Mouse (Mus musculus): ENCODE results near the gene Aspscr1.
"Not testable (repeated sequence)": the region's sequence is repeated elsewhere in the genome, so short reads cannot be mapped to it uniquely, and the experiment has no call there.

The Aspscr1 gene

GRCm38 (mm10) chr11:120641869-120642268, 30.9 kb upstream of the Aspscr1 start:
- no peak for DNase-seq (ENCODE audit: low spot score in 2 of 2)

DNA sequence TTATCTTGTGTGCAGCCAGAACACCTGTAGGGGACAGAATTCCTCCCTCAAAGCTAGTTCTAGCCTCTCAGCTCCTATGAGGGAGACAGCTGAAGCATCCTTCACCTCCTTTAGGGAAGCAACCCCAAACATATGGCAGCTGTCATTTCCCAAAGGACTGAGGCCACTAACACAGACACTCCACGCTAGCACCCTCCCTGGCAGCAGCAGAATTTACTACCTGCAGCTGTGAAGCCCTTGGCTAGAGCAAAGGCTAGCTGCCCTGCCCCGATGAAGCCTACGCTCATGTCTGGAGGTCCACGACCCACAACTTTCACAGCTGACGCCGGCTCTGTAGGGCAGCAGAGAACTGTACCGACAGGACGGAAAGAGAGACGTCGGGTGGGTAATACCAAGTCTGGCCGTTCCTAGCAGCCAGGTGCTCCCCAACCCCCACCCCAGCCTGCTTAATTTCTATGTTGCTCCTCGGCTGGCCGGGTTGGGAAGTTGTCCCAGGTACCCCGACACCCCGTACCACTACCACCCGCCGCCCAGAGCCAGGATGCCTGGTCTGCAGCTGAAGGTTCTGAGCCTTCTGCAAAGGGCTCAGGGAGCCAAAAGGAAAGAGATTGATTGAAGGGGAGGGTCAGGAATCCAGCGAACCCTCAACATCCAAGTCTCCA, 29.7 kb upstream of the Aspscr1 start:
- no peak for DNase-seq (ENCODE audit: low spot score in 2 of 2)

GRCm38 (mm10) chr11:120643601-120643987, 29.2 kb upstream of the Aspscr1 start, which contains the start of gene Pycr1:
Gene Pycr1, minus strand, starts transcription at chr11:120643769.
- DNase-seq (ENCODE audit: low spot score in 2 of 2), result peak; percentile 89 to 91

- peak in 1 of 2 experiments; percentile 5 for DNase-seq (ENCODE audit: low spot score in 2 of 2)
Measured at GRCm38 (mm10) chr11:120647047-120647830, 25.5 kb upstream of the Aspscr1 start.

GRCm38 (mm10) chr11:120648001-120648476, 24.7 kb upstream of the Aspscr1 start, which contains the start of gene Myadml2:
Gene Myadml2, minus strand, starts transcription at chr11:120648158.
- DNase-seq (ENCODE audit: low spot score in 2 of 2), result peak in 1 of 2 experiments; percentile 49

- no peak for DNase-seq (ENCODE audit: low spot score in 2 of 2)
Measured at GRCm38 (mm10) chr11:120651872-120652271, 20.9 kb upstream of the Aspscr1 start.

DNA sequence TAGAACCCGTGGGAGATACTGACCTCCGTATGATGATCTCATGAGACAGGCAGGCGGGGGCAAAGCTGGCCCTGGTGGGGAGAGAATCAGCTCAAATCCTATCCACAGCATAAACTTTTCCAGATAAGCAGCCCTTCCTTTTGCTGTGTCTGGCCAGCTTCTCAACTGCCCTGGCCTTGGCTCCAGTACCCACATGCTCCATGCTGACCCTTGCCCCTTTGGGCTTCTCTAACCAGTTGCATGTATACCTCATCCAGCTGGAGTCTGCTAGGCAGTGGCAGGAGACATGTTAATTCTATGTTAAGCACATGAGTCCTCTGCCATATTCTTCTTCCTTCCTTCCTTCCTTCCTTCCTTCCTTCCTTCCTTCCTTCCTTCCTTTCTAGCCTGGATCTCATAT, 18.0 kb upstream of the Aspscr1 start:
- DNase-seq (ENCODE audit: low spot score in 2 of 2), result no peak

DNA sequence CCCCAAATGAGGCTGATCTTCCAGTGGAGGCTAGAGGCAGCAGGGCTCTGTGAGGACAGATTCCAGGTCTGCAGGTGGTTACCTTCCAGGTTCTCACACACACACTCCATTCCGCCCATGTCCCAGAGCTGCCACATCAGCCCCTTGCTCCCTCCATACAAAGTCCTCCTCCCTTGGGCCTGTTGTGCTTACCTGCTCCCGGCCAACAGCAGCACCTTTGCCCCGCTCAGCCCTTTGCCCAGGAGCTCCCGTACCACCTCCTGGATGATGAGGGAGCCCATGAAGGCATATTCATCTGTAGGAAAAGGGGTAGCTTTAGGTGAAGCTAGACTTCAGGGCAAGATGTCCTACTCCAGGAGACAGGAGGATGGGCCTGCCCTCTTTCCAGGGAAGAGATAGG, 15.5 kb upstream of the Aspscr1 start:
- no peak for DNase-seq (ENCODE audit: low spot score in 2 of 2)

DNA sequence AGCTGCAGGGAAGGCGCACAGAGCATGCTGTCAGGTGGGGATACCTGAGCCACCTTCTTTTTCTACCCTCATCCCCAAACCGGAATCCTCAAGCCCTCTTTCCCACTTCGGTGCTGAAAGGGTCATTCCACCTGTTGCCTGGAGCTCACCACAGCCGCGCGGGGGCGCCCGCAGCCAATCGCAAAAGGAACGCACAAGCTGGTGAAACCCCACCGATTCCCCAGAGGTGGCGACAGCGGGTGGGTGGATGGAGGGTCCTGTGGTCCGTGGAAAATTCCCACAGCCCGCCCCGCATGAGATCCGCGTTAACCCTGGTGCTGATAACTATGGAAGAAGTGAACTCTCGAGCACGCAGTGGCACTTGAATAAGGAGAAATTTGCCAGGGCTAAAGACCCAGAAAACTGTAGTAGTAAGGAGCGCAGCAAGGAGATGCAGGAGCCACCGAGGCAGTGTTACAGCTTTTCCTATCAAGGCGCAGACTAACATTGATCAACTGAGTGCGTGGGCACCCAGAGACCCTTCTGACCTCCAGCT, 13.8 kb upstream of the Aspscr1 start:
- DNase-seq (ENCODE audit: low spot score in 2 of 2), result peak; percentile 63 to 75

- DNase-seq (ENCODE audit: low spot score in 2 of 2), result no peak
Measured at GRCm38 (mm10) chr11:120659509-120660300, 13.1 kb upstream of the Aspscr1 start.

- DNase-seq (ENCODE audit: low spot score in 2 of 2), result no peak
Measured at GRCm38 (mm10) chr11:120660301-120661075, 12.3 kb upstream of the Aspscr1 start.

DNA sequence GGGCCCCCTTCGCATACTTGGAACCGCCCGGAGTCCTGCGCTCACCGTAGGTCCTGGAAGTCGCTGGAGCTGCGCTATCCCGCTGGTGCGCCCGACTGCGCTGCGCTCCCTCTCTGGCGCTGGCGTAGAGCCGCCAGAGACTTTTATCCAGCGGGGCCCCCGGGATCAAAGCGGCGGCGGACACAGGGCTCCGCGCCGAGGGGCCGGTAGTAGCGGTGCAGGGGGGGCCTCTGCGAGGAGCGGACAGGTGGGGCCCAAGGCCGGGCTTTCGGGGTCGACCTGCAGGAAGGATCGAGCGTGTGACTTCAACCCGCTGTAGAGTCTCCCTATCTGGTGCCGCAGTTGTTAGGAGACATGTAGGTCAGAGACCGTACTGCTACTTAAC, 11.7 kb upstream of the Aspscr1 start, which contains the start of gene Notum:
Gene Notum (minus strand): TSS at position 100 of the 385 bp plus-strand sequence.
- DNase-seq (ENCODE audit: low spot score in 2 of 2), result no peak

DNA sequence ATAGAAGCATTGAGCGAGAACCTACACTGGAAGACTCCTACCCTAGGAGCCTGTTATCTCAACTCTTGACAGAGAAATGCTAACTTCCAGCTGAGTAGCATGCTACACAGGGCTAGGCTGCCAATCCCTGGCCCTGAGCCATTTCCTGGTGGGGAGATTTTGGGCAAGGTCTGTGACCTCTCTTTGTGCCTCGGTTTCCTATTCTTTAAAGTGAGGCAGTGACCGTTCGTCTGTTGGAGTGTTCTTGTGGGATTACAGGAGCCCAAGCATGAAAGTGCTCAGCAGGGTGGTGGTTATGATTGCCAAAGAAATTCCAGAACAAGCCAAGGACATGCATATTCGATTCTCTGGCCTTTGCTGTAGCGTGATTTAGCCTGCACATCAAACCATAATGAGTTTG, 10.0 kb upstream of the Aspscr1 start:
- DNase-seq (ENCODE audit: low spot score in 2 of 2), result no peak

GRCm38 (mm10) chr11:120663714-120664113, 9.1 kb upstream of the Aspscr1 start:
- DNase-seq (ENCODE audit: low spot score in 2 of 2), result no peak

DNA sequence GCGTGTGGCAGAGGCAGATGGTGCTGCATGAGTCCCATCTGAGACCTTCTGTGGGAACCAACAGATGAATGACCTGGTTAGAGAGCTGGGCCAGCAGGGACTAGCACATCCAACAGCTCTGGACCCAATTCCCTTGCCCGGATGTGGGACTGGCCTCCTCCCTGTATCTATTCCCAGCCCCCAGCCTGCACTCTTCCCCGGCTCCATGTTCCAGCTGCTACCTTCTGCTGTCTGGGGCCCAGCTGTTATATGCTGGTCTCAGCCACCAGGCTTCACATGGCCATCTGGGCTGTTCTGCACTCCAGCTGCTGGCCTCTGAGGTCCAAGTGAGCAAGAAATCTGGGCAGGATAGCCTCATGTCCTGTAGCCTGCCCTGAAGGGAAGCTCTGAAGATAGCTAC, 7.4 kb upstream of the Aspscr1 start:
- no peak for DNase-seq (ENCODE audit: low spot score in 2 of 2)

GRCm38 (mm10) chr11:120666617-120667016, 6.2 kb upstream of the Aspscr1 start:
- DNase-seq (ENCODE audit: low spot score in 2 of 2), result no peak

DNA sequence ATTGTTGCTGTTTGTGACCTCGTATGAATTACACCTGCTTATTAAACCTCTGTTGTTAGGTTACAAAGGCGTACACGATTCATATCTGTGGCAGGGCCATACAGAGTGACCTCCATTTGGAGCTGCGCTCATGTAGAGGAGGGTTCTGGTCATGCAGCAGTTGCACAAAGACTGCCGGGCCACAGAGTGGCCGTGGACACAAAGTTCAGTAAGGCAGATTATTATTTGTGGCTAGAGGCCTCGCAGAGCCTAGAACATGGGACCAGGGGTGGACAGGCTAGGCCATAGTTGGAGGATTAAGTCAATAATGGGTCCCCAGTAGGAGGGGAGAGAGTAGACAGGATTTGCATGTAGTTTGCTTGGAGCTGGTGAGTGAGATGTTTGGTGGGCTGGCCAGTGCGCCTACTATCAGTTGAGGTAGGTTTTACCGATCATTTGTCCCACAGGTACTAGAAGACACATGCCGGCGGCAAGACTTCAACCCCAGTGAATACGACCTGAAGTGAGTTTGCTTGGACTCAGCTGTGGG, 885 bp downstream of the Aspscr1 start:
- DNase-seq (ENCODE audit: low spot score in 2 of 2), result no peak

DNA sequence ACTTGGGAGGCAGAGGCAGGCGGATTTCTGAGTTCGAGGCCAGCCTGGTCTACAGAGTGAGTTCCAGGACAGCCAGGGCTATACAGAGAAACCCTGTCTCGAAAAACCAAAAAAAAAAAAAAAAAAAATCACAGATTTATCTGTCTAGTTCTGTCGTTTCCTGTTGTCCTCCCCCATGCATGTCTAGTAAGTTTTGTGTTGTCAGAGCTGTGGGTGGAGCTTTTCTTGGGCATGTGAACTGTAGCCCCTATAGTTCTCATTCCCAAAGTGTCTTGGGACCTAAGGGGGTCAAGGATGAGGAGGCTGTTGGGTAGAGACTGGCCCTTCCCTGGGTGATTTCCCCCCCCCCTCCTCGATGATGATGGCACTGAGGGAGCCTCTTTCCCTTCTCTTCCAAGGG, 3.1 kb downstream of the Aspscr1 start:
- DNase-seq (ENCODE audit: low spot score in 2 of 2), result not testable (repeated sequence)

- DNase-seq (ENCODE audit: low spot score in 2 of 2), result no peak
Measured at GRCm38 (mm10) chr11:120676951-120677350, 4.2 kb downstream of the Aspscr1 start.

- DNase-seq (ENCODE audit: low spot score in 2 of 2), result no peak
Measured at GRCm38 (mm10) chr11:120679909-120680308, 7.1 kb downstream of the Aspscr1 start.

DNA sequence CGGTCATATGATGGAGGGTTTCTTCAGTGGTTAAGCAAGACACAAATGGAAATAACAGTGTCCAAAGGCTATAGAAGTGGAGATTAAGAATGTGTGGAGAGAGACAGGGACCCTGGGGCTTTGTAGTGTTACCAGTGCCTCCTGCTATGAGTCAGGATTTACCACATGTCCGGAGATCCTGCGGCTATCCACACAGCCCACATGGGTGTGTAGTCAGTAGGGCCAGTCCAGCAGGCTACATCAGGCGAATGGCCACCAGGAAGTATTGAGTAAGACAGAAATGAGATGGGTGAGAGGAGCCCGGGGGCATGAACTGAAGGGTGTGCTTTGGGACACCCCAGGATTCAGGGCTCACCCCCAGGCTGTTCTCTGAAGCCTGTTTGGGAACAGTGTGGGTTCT, 9.9 kb downstream of the Aspscr1 start:
- DNase-seq (ENCODE audit: low spot score in 2 of 2), result no peak

Data from frontal cortex, postnatal 10 days (tissue).